Mouse (Mus musculus): Measurements from ENCODE around the gene Gm11937.
A peak's percentile ranks its signal among the peaks of the same experiment; 100 is the strongest.

Gm11937 gene

GRCm38 (mm10) chr11:99581564-99581963, 28.4 kb downstream of the Gm11937 start:
- DNase-seq (ENCODE audit: low spot score) = no peak

- no peak for DNase-seq (ENCODE audit: low spot score)
Observed at GRCm38 (mm10) chr11:99581051-99581450, 28.9 kb downstream of the Gm11937 start.

- no peak for DNase-seq (ENCODE audit: low spot score)
Observed at GRCm38 (mm10) chr11:99580636-99581035, 29.4 kb downstream of the Gm11937 start, which contains the start of gene Krtap1-5. Gene Krtap1-5, minus strand, starts transcription at chr11:99581016.

GRCm38 (mm10) chr11:99574106-99574505, 35.9 kb downstream of the Gm11937 start:
- DNase-seq (ENCODE audit: low spot score) = peak; percentile 7

GRCm38 (mm10) chr11:99573164-99573563, 36.8 kb downstream of the Gm11937 start:
- DNase-seq (ENCODE audit: low spot score) = no peak

- DNase-seq (ENCODE audit: low spot score) = no peak
Observed at GRCm38 (mm10) chr11:99566530-99566929, 43.5 kb downstream of the Gm11937 start, which contains the start of gene Krtap3-1. Gene Krtap3-1, minus strand, starts transcription at chr11:99566630.

GRCm38 (mm10) chr11:99562580-99562979, 47.4 kb downstream of the Gm11937 start:
- no peak for DNase-seq (ENCODE audit: low spot score)
